Mouse (Mus musculus) kidney, adult 9 months (tissue): ENCODE measurements around the gene Eif2b3.
A peak's percentile ranks its signal among the peaks of the same experiment; 100 is the strongest.

Experiments
- DNase-seq: peaks from one replicate; pipeline ENCODE4 v3.0.0; 2022

The Eif2b3 gene

GRCm38 (mm10) chr4:117095551-117096452, 76.6 kb downstream of the Eif2b3 start, which contains the start of gene Ptch2:
TSS of gene Ptch2 (plus strand) at chr4:117096075.
- peak; percentile 60 for DNase-seq

DNA sequence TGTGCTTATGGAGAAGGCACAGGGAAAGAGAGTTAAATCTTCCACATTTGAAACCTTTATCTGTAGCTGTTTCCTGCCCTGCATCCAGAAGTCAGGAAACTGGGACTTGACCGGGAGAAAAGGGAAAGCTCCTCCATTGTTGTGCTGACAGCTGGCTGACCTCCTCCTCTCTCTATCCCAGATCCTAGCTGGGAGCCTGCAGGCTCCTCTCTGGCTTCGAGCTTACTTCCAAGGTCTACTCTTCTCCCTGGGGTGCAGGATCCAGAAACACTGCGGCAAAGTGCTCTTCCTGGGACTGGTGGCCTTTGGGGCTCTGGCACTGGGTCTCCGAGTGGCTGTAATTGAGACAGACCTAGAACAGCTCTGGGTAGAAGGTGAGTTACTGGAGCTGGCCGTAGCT, 77.5 kb downstream of the Eif2b3 start:
- DNase-seq = peak; percentile 22

DNA sequence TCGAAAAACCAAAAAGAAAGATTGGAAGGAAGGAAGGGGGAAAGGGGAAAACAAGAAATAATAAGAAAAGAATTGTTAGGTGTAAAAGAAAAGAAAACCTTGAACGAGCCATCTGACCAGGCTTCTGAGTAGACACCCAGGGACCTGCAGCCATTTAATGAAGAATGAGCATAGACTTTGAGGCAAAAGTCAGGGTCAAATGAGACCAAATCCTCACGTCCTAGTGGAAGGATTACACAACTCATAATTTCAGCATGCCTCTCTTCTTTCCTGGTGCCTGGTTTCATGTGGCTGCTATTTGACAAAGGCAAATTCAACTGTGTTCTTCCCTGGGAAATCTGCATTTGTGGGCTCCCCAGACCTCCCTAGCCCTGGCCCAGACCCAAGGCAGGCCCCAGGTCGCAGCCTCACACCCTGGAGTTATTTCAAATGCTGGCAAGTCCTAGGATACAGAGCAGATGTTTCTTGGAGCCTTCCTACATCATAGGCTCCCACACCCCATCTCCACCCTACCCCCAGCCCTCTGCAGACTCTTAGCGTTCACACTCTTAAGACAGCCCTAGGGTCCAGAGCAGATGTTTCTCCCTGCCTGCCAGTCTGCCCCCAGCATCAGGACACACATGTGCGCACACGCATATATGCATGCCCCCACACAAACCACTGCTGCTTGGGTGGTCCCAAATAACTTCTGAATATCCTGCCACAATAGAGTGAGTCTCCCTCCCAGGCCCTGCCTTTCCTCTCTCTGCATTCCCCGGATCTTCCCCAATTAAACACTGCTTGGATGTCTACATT, 79.0 kb downstream of the Eif2b3 start:
- no peak for DNase-seq

DNA sequence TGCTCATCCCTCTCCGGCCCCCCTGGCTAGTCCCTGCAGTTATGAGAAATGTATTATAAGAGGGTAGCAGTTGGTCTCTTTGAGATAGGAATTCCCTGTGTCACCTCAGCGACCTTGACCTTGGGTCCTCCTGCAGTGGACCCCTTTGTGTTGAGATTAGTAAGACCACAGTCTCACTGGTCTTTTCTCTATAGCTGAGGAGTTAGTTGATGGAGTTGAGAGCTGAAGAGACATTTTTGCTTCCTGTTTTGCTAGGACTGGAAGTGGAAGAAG, 79.5 kb downstream of the Eif2b3 start:
- DNase-seq = no peak

DNA sequence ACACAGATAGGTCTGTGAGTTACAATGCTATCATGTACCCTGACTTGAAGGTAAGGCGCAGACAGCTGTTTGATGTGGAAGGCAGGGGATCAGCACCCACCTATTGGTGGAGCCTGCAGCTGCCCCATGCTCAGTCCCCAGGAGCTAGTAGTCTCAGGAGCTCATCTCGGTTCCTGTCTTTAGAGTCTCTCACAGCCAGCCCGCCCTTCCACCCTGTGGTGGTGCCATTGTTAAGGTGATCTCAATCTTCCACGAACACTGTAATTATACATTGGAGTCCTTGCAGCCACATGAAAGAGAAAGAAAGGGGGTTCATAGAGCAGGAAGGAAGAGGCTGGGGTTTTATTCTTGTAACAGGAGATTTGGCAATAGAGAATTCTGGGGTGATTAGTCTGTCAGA, 80.8 kb downstream of the Eif2b3 start:
- no peak for DNase-seq

DNA sequence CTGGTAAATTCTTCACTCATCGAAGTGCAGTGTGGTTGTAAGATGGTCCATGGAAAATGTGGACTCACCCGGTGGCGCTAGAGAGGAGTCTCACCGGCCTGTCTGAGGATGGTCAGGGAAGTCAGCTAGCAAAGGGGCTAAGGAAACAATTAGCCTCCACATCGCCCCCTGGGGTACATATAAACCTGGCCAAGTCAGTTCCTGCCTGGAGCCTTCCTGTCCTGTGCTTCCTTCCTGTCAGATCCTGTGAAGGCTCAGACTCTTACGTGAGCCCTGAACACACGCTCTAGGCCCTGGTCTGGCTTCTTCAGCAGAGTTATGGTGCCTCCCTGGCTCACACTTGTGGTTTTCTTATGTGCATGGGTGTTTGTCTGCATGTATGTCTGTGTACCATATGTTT, 82.0 kb downstream of the Eif2b3 start:
- DNase-seq = peak; percentile 65

- no peak for DNase-seq
Observed at GRCm38 (mm10) chr4:117104672-117105071, 85.5 kb downstream of the Eif2b3 start.

- DNase-seq = peak; percentile 52
Observed at GRCm38 (mm10) chr4:117105127-117105526, 85.9 kb downstream of the Eif2b3 start.

DNA sequence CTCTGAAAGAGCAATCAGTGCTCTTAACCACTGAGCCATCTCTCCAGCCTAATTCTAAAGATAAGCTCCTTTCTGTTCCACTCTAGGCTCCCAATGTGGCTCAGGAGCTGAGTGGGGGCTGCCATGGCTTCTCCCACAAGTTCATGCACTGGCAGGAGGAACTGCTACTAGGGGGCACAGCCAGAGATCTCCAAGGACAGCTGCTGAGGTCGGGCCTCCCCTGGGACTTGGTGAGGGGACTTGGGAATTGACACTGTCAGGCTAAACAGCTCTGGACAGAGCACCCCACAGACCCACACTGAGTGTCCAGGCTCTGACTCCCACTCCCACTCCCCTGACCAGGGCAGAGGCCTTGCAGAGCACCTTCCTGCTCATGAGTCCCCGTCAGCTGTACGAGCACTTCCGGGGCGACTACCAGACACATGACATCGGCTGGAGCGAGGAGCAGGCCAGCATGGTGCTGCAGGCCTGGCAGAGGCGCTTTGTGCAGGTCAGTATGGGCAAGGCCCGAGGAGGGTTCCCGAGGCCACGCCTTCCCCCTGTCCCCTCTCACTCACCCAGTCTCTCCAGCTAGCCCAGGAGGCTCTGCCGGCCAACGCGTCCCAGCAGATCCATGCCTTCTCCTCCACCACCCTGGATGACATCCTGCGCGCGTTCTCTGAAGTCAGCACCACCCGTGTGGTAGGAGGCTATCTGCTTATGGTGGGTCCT, 88.8 kb downstream of the Eif2b3 start:
- DNase-seq = no peak

- no peak for DNase-seq
Observed at GRCm38 (mm10) chr4:117108524-117108849, 89.3 kb downstream of the Eif2b3 start.

GRCm38 (mm10) chr4:117109330-117109729, 90.1 kb downstream of the Eif2b3 start:
- no peak for DNase-seq

DNA sequence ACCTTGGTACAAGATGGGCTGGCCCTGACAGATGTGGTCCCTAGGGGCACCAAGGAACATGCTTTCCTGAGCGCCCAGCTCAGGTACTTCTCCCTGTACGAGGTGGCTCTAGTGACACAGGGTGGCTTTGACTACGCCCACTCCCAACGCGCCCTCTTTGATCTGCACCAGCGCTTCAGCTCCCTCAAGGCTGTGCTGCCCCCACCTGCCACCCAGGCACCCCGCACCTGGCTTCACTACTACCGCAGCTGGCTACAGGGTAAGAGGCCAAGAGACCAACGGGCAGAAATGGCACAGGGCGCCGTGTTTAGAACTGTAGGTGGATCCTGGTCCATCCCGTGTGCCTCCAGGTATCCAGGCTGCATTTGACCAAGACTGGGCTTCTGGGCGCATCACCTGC, 91.0 kb downstream of the Eif2b3 start:
- DNase-seq = no peak

DNA sequence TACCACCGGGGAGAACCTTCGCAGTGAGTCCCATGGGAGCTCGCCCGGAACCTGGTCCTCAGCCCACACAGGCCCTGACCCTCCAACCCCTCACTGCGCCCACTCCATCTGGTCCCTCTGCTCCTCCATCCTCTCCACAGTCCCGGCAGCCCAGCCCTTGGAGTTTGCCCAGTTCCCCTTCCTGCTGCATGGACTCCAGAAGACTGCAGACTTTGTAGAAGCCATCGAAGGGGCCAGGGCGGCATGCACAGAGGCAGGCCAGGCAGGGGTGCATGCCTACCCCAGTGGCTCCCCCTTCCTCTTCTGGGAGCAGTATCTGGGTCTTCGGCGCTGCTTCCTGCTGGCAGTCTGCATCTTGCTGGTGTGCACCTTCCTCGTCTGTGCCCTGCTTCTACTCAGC, 91.8 kb downstream of the Eif2b3 start:
- DNase-seq = no peak

DNA sequence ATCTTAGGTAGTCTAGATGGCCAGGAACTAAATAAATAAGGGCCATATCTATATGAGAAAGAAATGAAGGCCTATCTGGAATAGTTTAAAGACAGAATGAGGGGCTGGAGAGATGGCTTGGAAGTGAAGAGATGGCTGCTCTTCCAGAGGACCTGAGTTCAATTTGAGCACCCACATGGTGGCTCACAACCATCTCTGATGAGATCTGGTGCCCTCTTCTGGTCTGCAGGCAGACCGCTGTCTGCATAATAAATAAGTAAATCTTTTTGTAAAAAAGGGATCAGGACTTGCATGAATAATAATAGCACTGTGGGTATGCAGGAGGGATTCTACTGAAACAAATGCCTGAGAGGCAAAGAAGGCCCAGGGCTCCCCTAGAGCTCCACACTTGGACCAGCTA, 94.0 kb downstream of the Eif2b3 start:
- no peak for DNase-seq

- no peak for DNase-seq
Observed at GRCm38 (mm10) chr4:117115592-117115991, 96.4 kb downstream of the Eif2b3 start.

- DNase-seq = no peak
Observed at GRCm38 (mm10) chr4:117117931-117118330, 98.7 kb downstream of the Eif2b3 start.

- DNase-seq = no peak
Observed at GRCm38 (mm10) chr4:117119636-117120035, 100.4 kb downstream of the Eif2b3 start.

- DNase-seq = no peak
Observed at GRCm38 (mm10) chr4:117120052-117120444, 100.8 kb downstream of the Eif2b3 start.

- DNase-seq = peak; percentile 98
Observed at GRCm38 (mm10) chr4:117120445-117121414, 101.5 kb downstream of the Eif2b3 start.

DNA sequence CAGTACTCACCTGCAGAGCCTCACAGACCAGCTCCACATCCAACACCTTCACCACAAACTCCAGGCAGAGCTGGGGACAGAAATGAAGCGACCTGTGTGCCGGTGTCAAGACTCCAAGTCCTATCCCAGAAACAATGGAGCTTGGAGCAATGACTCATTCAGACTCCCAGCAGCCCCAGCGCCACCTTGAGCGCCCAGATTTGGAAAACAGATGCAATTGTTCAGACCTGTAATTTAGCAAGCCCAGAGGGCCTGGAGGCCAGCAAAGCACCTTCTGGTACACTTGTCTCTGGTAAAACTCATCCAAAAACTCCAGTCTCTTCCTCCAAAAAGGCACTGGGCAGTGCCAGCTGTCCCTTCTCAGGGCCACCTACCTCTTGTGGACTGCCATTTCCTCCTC, 103.0 kb downstream of the Eif2b3 start:
- no peak for DNase-seq

GRCm38 (mm10) chr4:117123546-117124217, 104.5 kb downstream of the Eif2b3 start:
- DNase-seq = no peak

GRCm38 (mm10) chr4:117124218-117124517, 105.0 kb downstream of the Eif2b3 start:
- no peak for DNase-seq
